Mouse (Mus musculus) hindbrain, embryonic 14.5 days (tissue): Measurements from ENCODE around the gene Plcxd2. TPM values are rescaled to one million over a fixed set of nuclear protein-coding genes. Genes with fewer than 3 reads are reported as not detected.

Source experiments
- ATAC-seq: fragments of 200-750 bp; cut with Nextera tagmentation; 2 replicates; pipeline ENCODE4 v1.8.0; 2017; ENCODE audit warnings: moderate number of reproducible peaks, mild to moderate bottlenecking, moderate TSS enrichment, moderate library complexity; ENCODE audit not compliant: low FRiP score
- DNase-seq: peaks from one replicate; pipeline ENCODE4 v3.0.0-alpha.2; 2015; ENCODE audit warnings: low spot score
- H3K27ac ChIP-seq: fragments of 300-500 bp; sonication (generic); 2 replicates; pipeline ENCODE4 v1.5.1; 2014; ENCODE audit warnings: mild to moderate bottlenecking, moderate library complexity
- H3K27me3 ChIP-seq: fragments of 300-500 bp; sonication (generic); 2 replicates; pipeline ENCODE4 v1.6.1; 2014; ENCODE audit warnings: mild to moderate bottlenecking, low read length, mixed read lengths; ENCODE audit not compliant: control insufficient read depth, insufficient read depth
- H3K36me3 ChIP-seq: fragments of 300-500 bp; sonication (generic); replicated peaks from 2 replicates; pipeline ENCODE4 v1.6.1; 2014; ENCODE audit not compliant: control insufficient read depth, insufficient read depth
- H3K4me1 ChIP-seq: fragments of 300-500 bp; sonication (generic); replicated peaks from 2 replicates; pipeline ENCODE4 v1.6.1; 2014; ENCODE audit warnings: antibody characterized with exemption, low read length, mixed read lengths; ENCODE audit not compliant: control insufficient read depth, insufficient read depth
- H3K4me2 ChIP-seq: fragments of 300-500 bp; sonication (generic); replicated peaks from 2 replicates; pipeline ENCODE4 v1.6.1; 2014; ENCODE audit warnings: mild to moderate bottlenecking, moderate library complexity
- H3K4me3 ChIP-seq: fragments of 300-500 bp; sonication (generic); replicated peaks from 2 replicates; pipeline ENCODE4 v1.5.1; 2014; ENCODE audit warnings: mild to moderate bottlenecking, low read length
- H3K9ac ChIP-seq: fragments of 300-500 bp; sonication (generic); 2 replicates; pipeline ENCODE4 v1.6.1; 2014
- H3K9me3 ChIP-seq: fragments of 300-500 bp; sonication (generic); 2 replicates; pipeline ENCODE4 v1.6.1; 2016; ENCODE audit warnings: low read length; ENCODE audit not compliant: control insufficient read depth
- WGBS: fragments of 180-500 bp; shearing (Covaris S2); extraction: QIAGEN DNeasy Blood & Tissue Kit; methylation state at CpG from one replicate; pipeline ENCODE4 v1.1.7; 2014; 5-methylcytosine and 5-hydroxymethylcytosine counted together
- polyA plus RNA-seq: library from polyadenylated mRNA; unstranded; fragments of >200 nt; fragmentation: Nextera tagmentation; extraction: Ambion mirVana; gene quantifications from 2 replicates; pipeline ENCODE4 v1.2.1, GENCODE M21; 2014

Gene Plcxd2
- polyA plus RNA-seq, 1 experiment from 2014 or later = 11.2 TPM

- Histone ChIP-seq H3K27ac (no peak overlapping the region), H3K36me3 (no peaks in the 10 kb centered on the region), H3K9ac (no peak overlapping the region), H3K4me2 (no peak overlapping the region), H3K4me3 (no peak overlapping the region), H3K9me3 (no peaks in the 10 kb centered on the region), H3K27me3 (no peaks in the 10 kb centered on the region), H3K4me1 (no peaks in the 10 kb centered on the region)
- ATAC-seq (no peak), DNase-seq (no peak)
- 87% methylated on average over 2 of the region's 2 CpGs for whole genome bisulfite sequencing
Measured at GRCm38 (mm10) chr16:45952035-45952434, 58.0 kb downstream of the Plcxd2 start.

GRCm38 (mm10) chr16:45946335-45946734 is 63.7 kb downstream of the Plcxd2 start:
- Histone ChIP-seq H3K36me3 (no peaks in the 10 kb centered on the region), H3K9ac (no peak overlapping the region), H3K27me3 (no peaks in the 10 kb centered on the region), H3K4me1 (no peaks in the 10 kb centered on the region), H3K27ac (no peak overlapping the region), H3K4me3 (no peak overlapping the region), H3K9me3 (no peaks in the 10 kb centered on the region), H3K4me2 (no peak overlapping the region)
- DNase-seq = no peak
- WGBS = 92% methylated on average over 2 of the region's 2 CpGs
- no peak for ATAC-seq

GRCm38 (mm10) chr16:45945649-45946048 is 64.4 kb downstream of the Plcxd2 start:
- Histone ChIP-seq H3K4me1 (no peaks in the 10 kb centered on the region), H3K36me3 (no peaks in the 10 kb centered on the region), H3K4me2 (no peak overlapping the region), H3K27me3 (no peaks in the 10 kb centered on the region), H3K4me3 (no peak overlapping the region), H3K27ac (no peak overlapping the region), H3K9me3 (no peaks in the 10 kb centered on the region), H3K9ac (no peak overlapping the region)
- WGBS = 88% methylated on average over 5 of the region's 5 CpGs
- DNase-seq (no peak), ATAC-seq (no peak)

GRCm38 (mm10) chr16:45945174-45945631 is 64.8 kb downstream of the Plcxd2 start:
- DNase-seq = no peak
- Histone ChIP-seq H3K4me1 (no peaks in the 10 kb centered on the region), H3K27me3 (no peaks in the 10 kb centered on the region), H3K27ac (no peak overlapping the region), H3K9ac (no peak overlapping the region), H3K9me3 (no peaks in the 10 kb centered on the region), H3K4me3 (no peak overlapping the region), H3K36me3 (no peaks in the 10 kb centered on the region), H3K4me2 (no peak overlapping the region)
- 55% methylated on average over 11 of the region's 11 CpGs for WGBS
- no peak for ATAC-seq

GRCm38 (mm10) chr16:45942169-45942891 is 67.7 kb downstream of the Plcxd2 start:
- Histone ChIP-seq H3K9me3 (no peaks in the 10 kb centered on the region), H3K9ac (no peak overlapping the region), H3K4me2 (no peak overlapping the region), H3K4me1 (no peaks in the 10 kb centered on the region), H3K4me3 (no peak overlapping the region), H3K27me3 (no peaks in the 10 kb centered on the region), H3K27ac (no peak overlapping the region), H3K36me3 (no peaks in the 10 kb centered on the region)
- 88% methylated on average over 8 of the region's 8 CpGs for WGBS
- DNase-seq (no peak), ATAC-seq (no peak)

- no peak overlapping the region for H3K27ac ChIP-seq
- H3K4me2 ChIP-seq = no peak overlapping the region
- H3K36me3 ChIP-seq = no peaks in the 10 kb centered on the region
- no peak for DNase-seq
- no peak for ATAC-seq
- no peak overlapping the region for H3K9ac ChIP-seq
- 87% methylated on average over 2 of the region's 2 CpGs for WGBS
- H3K4me3 ChIP-seq = no peak overlapping the region
- no peaks in the 10 kb centered on the region for H3K27me3 ChIP-seq
- H3K9me3 ChIP-seq = no peaks in the 10 kb centered on the region
- H3K4me1 ChIP-seq = peaks cover 8% of the 10 kb centered on the region; the same call in 1 of the 2 replicates
Measured at GRCm38 (mm10) chr16:45940701-45941100, 69.3 kb downstream of the Plcxd2 start.

GRCm38 (mm10) chr16:45939436-45939835 is 70.6 kb downstream of the Plcxd2 start:
- no peak overlapping the region for H3K9ac ChIP-seq
- no peak for DNase-seq
- no peak for ATAC-seq
- H3K4me1 ChIP-seq = peaks cover 8% of the 10 kb centered on the region; the same call in 1 of the 2 replicates
- H3K27me3 ChIP-seq = no peaks in the 10 kb centered on the region
- H3K4me3 ChIP-seq = no peak overlapping the region
- no peak overlapping the region for H3K4me2 ChIP-seq
- 93% methylated on average over 3 of the region's 3 CpGs for WGBS
- no peaks in the 10 kb centered on the region for H3K36me3 ChIP-seq
- no peaks in the 10 kb centered on the region for H3K9me3 ChIP-seq
- H3K27ac ChIP-seq = no peak overlapping the region

- ATAC-seq = no peak
- WGBS = 66% methylated on average over 2 of the region's 2 CpGs
Measured at GRCm38 (mm10) chr16:45937381-45937780, 72.6 kb downstream of the Plcxd2 start.

GRCm38 (mm10) chr16:45936521-45936920 is 73.5 kb downstream of the Plcxd2 start:
- H3K4me1 ChIP-seq = peaks cover 8% of the 10 kb centered on the region; the same call in 1 of the 2 replicates
- WGBS = 43% methylated on average over 2 of the region's 2 CpGs

More at GRCm38 (mm10) chr16:45937381-45937780, 72.6 kb downstream of the Plcxd2 start:
- no peak overlapping the region for H3K4me2 ChIP-seq
- no peak overlapping the region for H3K9ac ChIP-seq
- H3K9me3 ChIP-seq = no peaks in the 10 kb centered on the region
- no peak overlapping the region for H3K27ac ChIP-seq
- no peak overlapping the region for H3K4me3 ChIP-seq
- peaks cover 8% of the 10 kb centered on the region; the same call in 1 of the 2 replicates for H3K4me1 ChIP-seq
- H3K36me3 ChIP-seq = no peaks in the 10 kb centered on the region
- no peak for DNase-seq
- no peaks in the 10 kb centered on the region for H3K27me3 ChIP-seq

More at GRCm38 (mm10) chr16:45936521-45936920, 73.5 kb downstream of the Plcxd2 start:
- no peaks in the 10 kb centered on the region for H3K36me3 ChIP-seq
- H3K27me3 ChIP-seq = no peaks in the 10 kb centered on the region
- H3K9me3 ChIP-seq = no peaks in the 10 kb centered on the region
- H3K27ac ChIP-seq = 0 out of 2 replicates have a peak overlapping the region, but pooled peaks have one; percentile 51
- ATAC-seq (peak; percentile 51; the same call in 1 of the 2 replicates), DNase-seq (no peak)
- H3K4me3 ChIP-seq = no peak overlapping the region
- no peak overlapping the region for H3K9ac ChIP-seq
- no peak overlapping the region for H3K4me2 ChIP-seq
